Mouse (Mus musculus): ENCODE measurements around the gene Ppp1r13b.

DNA sequence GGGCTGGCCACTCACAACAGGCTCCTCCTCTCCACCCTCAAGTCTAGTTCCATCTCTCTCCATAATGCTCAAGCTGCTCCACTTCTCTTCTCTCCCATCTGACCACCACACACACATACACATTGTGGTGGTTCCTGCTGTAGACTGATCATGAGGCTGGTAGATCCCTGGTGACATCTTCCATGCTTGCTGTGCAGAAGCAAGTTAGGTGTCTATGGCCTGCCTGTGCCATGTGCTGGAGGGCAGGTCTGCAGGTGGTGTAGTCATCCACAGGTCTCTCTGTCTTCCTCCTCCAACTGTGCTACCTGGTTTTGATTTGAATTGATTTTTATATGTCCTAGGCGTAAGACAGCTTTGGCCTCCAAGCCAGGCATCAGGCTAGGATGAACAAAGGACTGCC is 14.9 kb downstream of the Ppp1r13b start:
- TF ChIP-seq EP300 (optimal IDR thresholded peaks at IDR 0.05) = no peak
- no peak for TF ChIP-seq CTCF (IDR thresholded peaks at IDR 0.05; ENCODE audit: low read depth)
